Mouse (Mus musculus): ENCODE measurements around the gene Ccdc88c.
A peak's percentile ranks its signal among the peaks of the same experiment; 100 is the strongest.

The Ccdc88c gene

GRCm38 (mm10) chr12:100996378-100996898 is 32.4 kb downstream of the Ccdc88c start:
- no peak for DNase-seq

GRCm38 (mm10) chr12:100995607-100996377 is 33.1 kb downstream of the Ccdc88c start:
- DNase-seq: no peak

- DNase-seq: no peak
Measured at GRCm38 (mm10) chr12:100994140-100995015, 34.5 kb downstream of the Ccdc88c start.

GRCm38 (mm10) chr12:100993146-100993545 is 35.7 kb downstream of the Ccdc88c start:
- no peak for DNase-seq

- DNase-seq: no peak
Measured at GRCm38 (mm10) chr12:100992505-100992904, 36.4 kb downstream of the Ccdc88c start.

GRCm38 (mm10) chr12:100991119-100991518 is 37.7 kb downstream of the Ccdc88c start:
- DNase-seq: no peak

GRCm38 (mm10) chr12:100990291-100990690 is 38.6 kb downstream of the Ccdc88c start:
- DNase-seq: no peak

GRCm38 (mm10) chr12:100989780-100990288 is 39.0 kb downstream of the Ccdc88c start:
- DNase-seq: no peak

- DNase-seq: no peak
Measured at GRCm38 (mm10) chr12:100988324-100989130, 40.3 kb downstream of the Ccdc88c start.

GRCm38 (mm10) chr12:100986423-100986822 is 42.4 kb downstream of the Ccdc88c start:
- no peak for DNase-seq

GRCm38 (mm10) chr12:100985793-100986157 is 43.1 kb downstream of the Ccdc88c start:
- peak; percentile 45 for DNase-seq

GRCm38 (mm10) chr12:100985050-100985792 is 43.6 kb downstream of the Ccdc88c start:
- DNase-seq: no peak

GRCm38 (mm10) chr12:100983565-100983964 is 45.3 kb downstream of the Ccdc88c start:
- no peak for DNase-seq

GRCm38 (mm10) chr12:100982217-100982616 is 46.6 kb downstream of the Ccdc88c start:
- DNase-seq: peak; percentile 60

- no peak for DNase-seq
Measured at GRCm38 (mm10) chr12:100980551-100981008, 48.3 kb downstream of the Ccdc88c start.

- no peak for DNase-seq
Measured at GRCm38 (mm10) chr12:100979616-100980015, 49.2 kb downstream of the Ccdc88c start.

- DNase-seq: peak; percentile 41
Measured at GRCm38 (mm10) chr12:100977958-100978725, 50.7 kb downstream of the Ccdc88c start.

- no peak for DNase-seq
Measured at GRCm38 (mm10) chr12:100977551-100977950, 51.3 kb downstream of the Ccdc88c start.

- DNase-seq: no peak
Measured at GRCm38 (mm10) chr12:100969808-100970207, 59.0 kb downstream of the Ccdc88c start.

- no peak for DNase-seq
Measured at GRCm38 (mm10) chr12:100967383-100967782, 61.5 kb downstream of the Ccdc88c start.

- no peak for DNase-seq
Measured at GRCm38 (mm10) chr12:100966253-100966652, 62.6 kb downstream of the Ccdc88c start.

All from lung, postnatal 36 days (tissue).